Mouse (Mus musculus): Measurements from ENCODE around the gene Fermt2.

Fermt2 gene

GRCm38 (mm10) chr14:45464036-45465035 lies 65.6 kb downstream of the Fermt2 start:
- in situ Hi-C loops (cut with MboI; ENCODE audit: low sequenced_read_pairs) = no loop called here

- in situ Hi-C loops (cut with MboI; ENCODE audit: low sequenced_read_pairs) = no loop called here
Measured at GRCm38 (mm10) chr14:45463599-45463998, 66.3 kb downstream of the Fermt2 start.

GRCm38 (mm10) chr14:45462875-45463475 lies 66.9 kb downstream of the Fermt2 start:
- in situ Hi-C loops (cut with MboI; ENCODE audit: low sequenced_read_pairs) = no loop called here

GRCm38 (mm10) chr14:45462374-45462773 lies 67.5 kb downstream of the Fermt2 start:
- in situ Hi-C loops (cut with MboI; ENCODE audit: low sequenced_read_pairs) = no loop called here

GRCm38 (mm10) chr14:45461945-45462344 lies 68.0 kb downstream of the Fermt2 start:
- in situ Hi-C loops (cut with MboI; ENCODE audit: low sequenced_read_pairs) = no loop called here

- in situ Hi-C loops (cut with MboI; ENCODE audit: low sequenced_read_pairs) = no loop called here
Measured at GRCm38 (mm10) chr14:45460491-45460890, 69.4 kb downstream of the Fermt2 start.

- in situ Hi-C loops (cut with MboI; ENCODE audit: low sequenced_read_pairs) = no loop called here
Measured at GRCm38 (mm10) chr14:45459877-45460276, 70.0 kb downstream of the Fermt2 start.

GRCm38 (mm10) chr14:45457003-45457402 lies 72.9 kb downstream of the Fermt2 start:
- in situ Hi-C loops (cut with MboI; ENCODE audit: low sequenced_read_pairs) = no loop called here

- in situ Hi-C loops (cut with MboI; ENCODE audit: low sequenced_read_pairs) = no loop called here
Measured at GRCm38 (mm10) chr14:45456502-45456846, 73.4 kb downstream of the Fermt2 start.

- in situ Hi-C loops (cut with MboI; ENCODE audit: low sequenced_read_pairs) = no loop called here
Measured at GRCm38 (mm10) chr14:45455651-45456501, 74.0 kb downstream of the Fermt2 start.

GRCm38 (mm10) chr14:45453538-45454233 lies 76.2 kb downstream of the Fermt2 start:
- in situ Hi-C loops (cut with MboI; ENCODE audit: low sequenced_read_pairs) = no loop called here

- in situ Hi-C loops (cut with MboI; ENCODE audit: low sequenced_read_pairs) = no loop called here
Measured at GRCm38 (mm10) chr14:45452861-45453512, 76.9 kb downstream of the Fermt2 start.

GRCm38 (mm10) chr14:45452148-45452547 lies 77.8 kb downstream of the Fermt2 start:
- in situ Hi-C loops (cut with MboI; ENCODE audit: low sequenced_read_pairs) = no loop called here

GRCm38 (mm10) chr14:45451090-45451489 lies 78.8 kb downstream of the Fermt2 start:
- in situ Hi-C loops (cut with MboI; ENCODE audit: low sequenced_read_pairs) = no loop called here

- in situ Hi-C loops (cut with MboI; ENCODE audit: low sequenced_read_pairs) = no loop called here
Measured at GRCm38 (mm10) chr14:45446777-45447176, 83.1 kb downstream of the Fermt2 start.

GRCm38 (mm10) chr14:45445445-45445844 lies 84.5 kb downstream of the Fermt2 start:
- in situ Hi-C loops (cut with MboI; ENCODE audit: low sequenced_read_pairs) = no loop called here

- in situ Hi-C loops (cut with MboI; ENCODE audit: low sequenced_read_pairs) = no loop called here
Measured at GRCm38 (mm10) chr14:45444870-45445269, 85.0 kb downstream of the Fermt2 start.

GRCm38 (mm10) chr14:45442781-45443560 lies 86.9 kb downstream of the Fermt2 start:
- in situ Hi-C loops (cut with MboI; ENCODE audit: low sequenced_read_pairs) = no loop called here

GRCm38 (mm10) chr14:45441291-45441690 lies 88.6 kb downstream of the Fermt2 start:
- in situ Hi-C loops (cut with MboI; ENCODE audit: low sequenced_read_pairs) = no loop called here

All from CH12F3 (cell line).